Mouse (Mus musculus): ENCODE data around the gene Ddost.
A peak's percentile ranks its signal among the peaks of the same experiment; 100 is the strongest.

- TF ChIP-seq CTCF (IDR thresholded peaks at IDR 0.05; ENCODE audit: low read depth, low read length) (peak; percentile 73), GATA1 (IDR thresholded peaks at IDR 0.05; ENCODE audit: borderline replicate concordance, low read length) (no peak), TAL1 (conservative IDR thresholded peaks at IDR 0.05; ENCODE audit: low read depth, low read length) (no peak), POLR2AphosphoS5 (IDR thresholded peaks at IDR 0.05; ENCODE audit: insufficient replicate concordance, low read depth, low read length) (no peak), GATA2 (IDR thresholded peaks at IDR 0.05; ENCODE audit: borderline replicate concordance, low read depth, low read length) (no peak)
These were observed 14.2 kb downstream of the Ddost start for GRCm38 (mm10) chr4:138318509-138319266.
